Mouse (Mus musculus) mesoderm, embryonic 11.5 days (tissue): ENCODE data around the gene 9530003J23Rik.
"Not testable (repeated sequence)": the region's sequence is repeated elsewhere in the genome, so short reads cannot be mapped to it uniquely, and the experiment has no call there.

Source experiments
- DNase-seq: peaks from one replicate; pipeline ENCODE4 v3.0.0-alpha.2; 2012; ENCODE audit warnings: low read depth, low spot score

Gene 9530003J23Rik

GRCm38 (mm10) chr10:117238603-117239002 is at the start of gene 9530003J23Rik:
9530003J23Rik (minus strand) TSS chr10:117238703.
- no peak for DNase-seq

DNA sequence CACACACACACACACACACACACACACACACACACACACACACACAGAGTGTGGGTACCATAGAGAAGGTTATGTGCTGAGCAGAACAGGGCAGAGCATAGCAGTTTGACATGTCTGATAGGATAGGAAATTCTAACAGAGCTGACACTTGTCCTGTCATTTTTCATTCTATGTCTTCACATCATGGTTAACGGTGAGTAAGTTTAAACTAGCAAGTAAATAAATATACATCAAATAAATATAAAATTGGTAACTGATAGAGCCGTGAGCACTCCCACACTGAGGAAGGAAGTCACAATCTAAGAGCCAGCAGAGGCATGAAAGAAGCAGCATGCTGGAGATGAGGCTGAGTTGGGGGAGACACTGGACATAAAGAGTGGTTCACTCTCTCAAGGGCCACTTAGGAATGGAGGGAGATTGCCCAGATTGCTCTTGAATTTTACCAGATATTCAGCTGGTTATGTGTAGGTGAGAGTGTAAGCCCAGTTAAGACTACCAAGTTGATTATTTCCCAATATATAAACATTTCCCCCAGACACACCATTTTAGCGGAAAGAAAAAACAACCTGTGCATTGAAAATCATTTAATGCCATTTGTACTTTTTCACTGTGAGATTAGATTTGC is 48.8 kb upstream of the 9530003J23Rik start:
- no peak for DNase-seq

GRCm38 (mm10) chr10:117286366-117286970 is 48.0 kb upstream of the 9530003J23Rik start:
- no peak for DNase-seq

- DNase-seq, result not testable (repeated sequence)
These were observed 47.1 kb upstream of the 9530003J23Rik start for GRCm38 (mm10) chr10:117285584-117285983.

GRCm38 (mm10) chr10:117284578-117285520 is 46.3 kb upstream of the 9530003J23Rik start:
- no peak for DNase-seq

DNA sequence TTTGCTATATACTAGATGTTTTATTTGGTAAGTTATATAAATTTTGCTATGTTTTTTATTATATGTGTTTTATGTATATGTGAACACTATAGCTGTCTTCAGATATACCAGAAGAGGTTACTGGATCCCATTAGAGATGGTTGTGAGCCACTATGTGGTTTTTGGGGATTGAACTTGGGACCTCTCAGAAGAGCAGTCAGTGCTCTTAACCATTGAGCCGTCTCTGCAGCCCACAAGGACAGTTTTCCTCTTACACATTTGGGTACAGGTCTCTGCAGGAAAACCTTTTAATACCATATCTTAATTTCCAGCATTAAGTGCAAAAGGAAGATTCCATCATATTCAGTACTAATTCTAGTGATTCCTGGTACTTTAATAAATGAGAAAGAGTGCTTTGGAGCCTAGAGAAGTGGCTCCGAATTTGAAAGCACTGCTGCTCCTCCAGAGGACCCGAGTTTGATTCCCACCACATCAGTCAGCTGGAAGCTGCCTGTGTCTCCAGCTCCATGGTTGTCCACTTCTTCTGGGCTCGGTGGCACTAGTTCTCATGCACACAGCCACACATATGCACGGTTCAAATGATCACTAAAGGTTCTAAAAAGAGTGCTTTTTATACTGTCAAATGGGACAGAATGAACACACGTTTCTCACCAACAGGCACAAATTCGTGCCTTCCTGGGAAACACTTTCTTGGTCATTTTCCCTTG is 45.5 kb upstream of the 9530003J23Rik start:
- no peak for DNase-seq

DNA sequence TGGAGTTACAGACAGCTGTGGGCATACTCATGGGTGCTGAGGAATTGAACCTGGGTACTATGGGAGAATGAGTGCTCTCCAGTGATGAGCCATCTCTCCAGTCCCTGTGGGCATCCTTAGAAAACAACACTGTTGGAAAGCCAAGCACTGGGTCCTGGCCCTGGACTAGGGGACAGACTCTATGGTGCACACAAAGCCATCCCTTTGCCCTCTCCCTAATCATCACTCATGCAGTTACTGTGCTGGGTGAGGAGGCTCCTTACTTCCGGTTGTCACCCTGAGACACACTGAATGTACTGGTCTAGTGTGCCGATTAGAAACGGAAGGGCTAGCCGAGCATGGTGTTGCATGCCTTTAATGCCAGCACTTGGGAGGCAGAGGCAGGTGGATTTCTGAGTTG is 44.7 kb upstream of the 9530003J23Rik start:
- not testable (repeated sequence) for DNase-seq

GRCm38 (mm10) chr10:117282551-117282950 is 44.0 kb upstream of the 9530003J23Rik start:
- no peak for DNase-seq

DNA sequence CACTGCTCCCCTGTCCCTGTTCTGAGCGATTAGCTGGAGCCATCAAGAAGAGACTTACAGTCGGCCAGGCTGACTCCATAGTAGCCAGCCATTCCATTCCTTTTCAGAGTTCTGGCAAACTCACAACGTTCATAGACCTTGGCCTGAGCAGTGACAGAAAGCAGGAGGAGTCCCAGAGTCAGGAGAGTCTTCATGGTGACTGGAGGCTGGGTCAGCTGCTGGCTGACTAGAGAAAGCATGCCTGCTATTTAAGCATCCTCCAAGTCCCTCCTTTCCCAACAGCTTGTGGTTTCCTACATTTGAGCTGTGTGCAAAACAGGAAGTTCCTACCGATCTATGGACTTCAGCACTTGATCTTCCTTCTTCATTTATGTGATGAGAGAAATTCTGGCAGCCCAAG is 43.5 kb upstream of the 9530003J23Rik start, which contains the start of gene Lyz2:
Lyz2 (minus strand) TSS at position 273 of the 400 bp plus-strand sequence.
- DNase-seq, result no peak

- DNase-seq, result no peak
These were observed 42.9 kb upstream of the 9530003J23Rik start for GRCm38 (mm10) chr10:117281381-117281920.

- DNase-seq, result no peak
These were observed 41.5 kb upstream of the 9530003J23Rik start for GRCm38 (mm10) chr10:117280000-117280399.

DNA sequence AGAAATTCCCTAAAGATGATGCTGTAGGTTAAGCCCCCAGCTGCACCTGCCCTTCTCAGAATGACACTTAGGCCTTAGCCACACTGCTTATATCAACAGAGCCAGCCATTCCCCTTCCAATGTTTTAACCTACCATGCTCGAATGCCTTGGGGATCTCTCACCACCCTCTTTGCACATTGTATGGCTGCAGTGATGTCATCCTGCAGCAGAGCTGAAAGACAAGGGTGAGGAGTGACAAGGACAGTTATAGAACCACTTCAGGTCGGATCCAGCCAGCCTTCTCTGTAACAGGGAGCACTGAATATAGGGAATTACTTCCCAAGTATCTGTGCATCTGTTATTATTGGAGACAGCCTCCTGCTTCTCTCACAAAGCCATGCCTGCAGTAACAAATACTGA is 40.0 kb upstream of the 9530003J23Rik start:
- DNase-seq, result not testable (repeated sequence)

DNA sequence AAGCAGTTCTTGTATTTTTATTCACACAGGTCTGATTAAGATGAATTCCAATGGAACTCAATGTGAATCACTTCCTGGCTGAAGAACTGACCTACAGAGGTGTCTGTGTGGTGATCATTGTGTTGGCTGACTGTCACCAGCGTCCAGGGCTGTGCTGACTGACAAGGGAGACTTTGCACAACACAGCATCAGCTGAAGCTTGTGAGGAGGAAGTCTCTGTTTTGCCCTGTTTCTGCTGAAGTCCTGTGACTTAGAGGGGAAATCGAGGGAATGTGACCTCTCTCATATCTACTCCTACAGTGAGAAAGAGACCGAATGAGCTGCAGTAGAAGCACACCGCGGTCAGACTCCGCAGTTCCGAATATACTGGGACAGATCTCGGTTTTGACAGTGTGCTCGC is 39.3 kb upstream of the 9530003J23Rik start:
- not testable (repeated sequence) for DNase-seq

- no peak for DNase-seq
These were observed 37.3 kb upstream of the 9530003J23Rik start for GRCm38 (mm10) chr10:117275681-117276369.

DNA sequence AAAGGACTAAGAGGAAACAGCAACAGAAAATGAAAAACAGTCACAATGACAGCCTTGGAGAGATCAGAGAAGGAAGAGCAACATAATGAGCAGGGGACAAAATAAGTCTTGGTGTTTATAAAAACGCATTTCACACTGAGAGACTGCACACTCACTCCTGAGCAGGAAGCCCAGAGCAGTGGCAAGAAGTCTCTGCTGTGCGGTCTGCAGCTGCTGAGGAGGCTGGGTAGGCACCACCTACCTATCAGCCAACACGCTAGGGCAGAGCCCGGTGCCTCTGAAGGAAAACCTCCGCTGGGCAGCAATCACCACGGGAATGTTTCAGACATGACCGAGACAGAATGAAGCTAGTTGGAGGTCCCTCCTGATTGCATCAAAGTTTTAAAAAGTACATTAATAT is 36.1 kb upstream of the 9530003J23Rik start:
- not testable (repeated sequence) for DNase-seq

DNA sequence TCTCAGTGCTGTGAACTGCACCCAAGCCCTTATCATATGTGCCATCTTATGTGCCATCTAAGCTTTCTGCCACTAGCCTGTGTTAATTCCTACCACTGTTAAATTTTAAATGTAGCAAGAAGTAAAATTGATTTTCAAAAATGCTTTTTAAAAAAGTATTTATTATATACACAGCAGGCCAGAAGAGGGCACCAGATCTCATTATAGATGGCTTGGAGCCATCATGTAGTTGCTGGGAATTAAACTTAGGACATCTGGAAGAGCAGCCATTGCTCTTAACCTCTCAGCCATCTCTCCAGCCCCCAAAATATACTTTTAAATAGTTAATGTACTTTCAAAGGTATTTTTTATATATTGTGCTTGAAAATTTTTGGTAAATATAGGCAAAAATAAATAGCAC is 33.5 kb upstream of the 9530003J23Rik start:
- DNase-seq, result no peak

DNA sequence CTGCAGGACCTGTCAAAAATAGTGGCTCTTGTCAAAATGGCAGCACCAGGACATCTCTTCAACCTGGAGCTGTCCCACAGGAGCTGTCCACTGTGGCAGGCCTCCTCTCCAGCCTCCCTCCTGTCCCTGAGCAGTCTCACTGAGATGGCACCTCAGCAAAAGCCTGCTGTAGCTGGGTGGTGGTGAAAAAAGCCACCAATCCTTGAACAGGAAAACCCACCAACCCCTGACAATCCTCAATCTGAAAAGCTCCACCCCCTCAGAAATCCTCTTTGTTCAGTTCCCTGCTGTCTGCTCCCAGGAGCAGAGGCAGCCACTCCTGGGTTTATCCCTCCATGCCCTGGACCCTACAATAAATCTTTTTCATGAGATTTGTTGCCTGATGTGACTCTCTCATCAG is 21.4 kb upstream of the 9530003J23Rik start:
- DNase-seq, result no peak

DNA sequence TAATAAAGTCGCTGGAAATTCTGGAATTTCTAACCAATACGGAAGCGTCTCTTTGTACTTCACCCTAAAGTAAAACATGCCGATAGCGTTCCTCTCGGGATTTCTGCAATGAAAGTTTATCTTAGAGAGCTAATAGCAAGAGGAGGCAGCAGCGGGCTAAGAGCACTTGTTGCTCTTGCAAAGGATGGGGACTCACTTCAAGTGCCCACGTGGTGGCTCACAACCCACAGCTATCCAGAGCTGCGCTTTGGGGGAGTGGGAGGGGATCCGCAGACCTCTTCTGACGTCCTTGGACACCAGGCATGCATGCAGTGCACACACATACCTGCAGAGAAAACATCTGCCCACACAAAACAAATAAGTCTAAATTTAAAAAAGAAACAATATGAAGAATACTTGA is 2.6 kb downstream of the 9530003J23Rik start:
- no peak for DNase-seq

GRCm38 (mm10) chr10:117234825-117235224 is 3.7 kb downstream of the 9530003J23Rik start:
- no peak for DNase-seq

- DNase-seq, result no peak
These were observed 8.7 kb downstream of the 9530003J23Rik start for GRCm38 (mm10) chr10:117229826-117230225.

DNA sequence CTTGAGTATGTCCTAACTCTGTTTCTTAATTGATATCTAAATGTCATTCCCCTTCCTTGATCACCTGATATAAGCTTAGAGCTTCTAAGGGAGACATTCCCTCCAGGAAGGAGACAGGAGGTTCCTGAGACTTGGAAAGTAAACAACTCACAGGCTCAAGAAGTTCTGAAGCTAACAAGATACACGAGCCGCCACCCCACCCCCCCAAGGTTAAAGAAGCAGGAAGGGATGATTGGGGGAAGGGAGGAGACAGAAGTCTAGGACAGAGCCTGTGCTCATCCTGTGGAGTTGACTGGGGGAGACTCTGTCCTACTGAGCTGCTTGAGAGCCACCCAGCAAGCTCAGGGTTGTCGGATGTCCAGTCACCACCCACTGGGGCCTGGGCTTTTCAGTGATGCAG is 12.5 kb downstream of the 9530003J23Rik start:
- DNase-seq, result no peak
